Mouse (Mus musculus) testis, adult 2 months (tissue): ENCODE results near the gene Arsg. TPM values are rescaled to one million over a fixed set of nuclear protein-coding genes. Genes with fewer than 3 reads are reported as not detected.

Source experiments
- H3K27ac ChIP-seq: fragments of 200-500 bp; 2 replicates; pipeline ENCODE4 v1.5.1; 2012; ENCODE audit warnings: low read depth, low read length; ENCODE audit not compliant: control insufficient read depth, insufficient read depth
- H3K27me3 ChIP-seq: fragments of 200-500 bp; 2 replicates; pipeline ENCODE4 v1.6.1; 2012; ENCODE audit warnings: mild to moderate bottlenecking, low read length, moderate library complexity; ENCODE audit not compliant: control insufficient read depth, insufficient read depth
- H3K36me3 ChIP-seq: fragments of 200-500 bp; 2 replicates; pipeline ENCODE4 v1.6.1; 2012; ENCODE audit warnings: mild to moderate bottlenecking, low read length; ENCODE audit not compliant: control insufficient read depth, insufficient read depth
- H3K4me1 ChIP-seq: fragments of 200-500 bp; 2 replicates; pipeline ENCODE4 v1.6.1; 2012; ENCODE audit warnings: low read length; ENCODE audit not compliant: control insufficient read depth, insufficient read depth
- H3K4me3 ChIP-seq: fragments of 200-500 bp; 2 replicates; pipeline ENCODE4 v1.5.1; 2012; ENCODE audit warnings: low read depth, mild to moderate bottlenecking, low read length, moderate library complexity, mixed read lengths; ENCODE audit not compliant: control insufficient read depth
- CTCF ChIP-seq: fragments of 200-500 bp; IDR thresholded peaks from 2 replicates; pipeline ENCODE4 v1.5.1; 2012; ENCODE audit warnings: low read depth, mild to moderate bottlenecking, inconsistent platforms, low read length, moderate library complexity; ENCODE audit not compliant: control insufficient read depth, insufficient read depth, insufficient replicate concordance
- POLR2A ChIP-seq: fragments of 200-500 bp; IDR thresholded peaks from 2 replicates; pipeline ENCODE4 v1.6.1; 2012; ENCODE audit warnings: low read depth, mild to moderate bottlenecking, inconsistent platforms, low read length, moderate library complexity; ENCODE audit not compliant: control insufficient read depth
- polyA plus RNA-seq: library from polyadenylated mRNA; depleted of rRNA; stranded (reverse); fragments of >200 nt; gene quantifications from 2 replicates; pipeline ENCODE4 v1.2.3, GENCODE M21; 2012

The Arsg gene
- polyA plus RNA-seq, 1 experiment, result 3.1 TPM

- H3K4me3 ChIP-seq, result no peak overlapping the region
- no peaks in the 10 kb centered on the region for H3K27me3 ChIP-seq
- no peaks in the 10 kb centered on the region for H3K36me3 ChIP-seq
- TF ChIP-seq POLR2A (no peak), CTCF (no peak)
- H3K4me1 ChIP-seq, result peaks cover 10% of the 10 kb centered on the region
- no peak overlapping the region for H3K27ac ChIP-seq
Observed at GRCm38 (mm10) chr11:109470170-109470569, 3.0 kb upstream of the Arsg start.

GRCm38 (mm10) chr11:109470921-109471861 is 2.0 kb upstream of the Arsg start:
- H3K27me3 ChIP-seq, result no peaks in the 10 kb centered on the region
- no peak overlapping the region for H3K4me3 ChIP-seq
- H3K27ac ChIP-seq, result no peak overlapping the region
- peaks cover 10% of the 10 kb centered on the region for H3K4me1 ChIP-seq
- no peaks in the 10 kb centered on the region for H3K36me3 ChIP-seq
- TF ChIP-seq CTCF (no peak), POLR2A (no peak)

DNA sequence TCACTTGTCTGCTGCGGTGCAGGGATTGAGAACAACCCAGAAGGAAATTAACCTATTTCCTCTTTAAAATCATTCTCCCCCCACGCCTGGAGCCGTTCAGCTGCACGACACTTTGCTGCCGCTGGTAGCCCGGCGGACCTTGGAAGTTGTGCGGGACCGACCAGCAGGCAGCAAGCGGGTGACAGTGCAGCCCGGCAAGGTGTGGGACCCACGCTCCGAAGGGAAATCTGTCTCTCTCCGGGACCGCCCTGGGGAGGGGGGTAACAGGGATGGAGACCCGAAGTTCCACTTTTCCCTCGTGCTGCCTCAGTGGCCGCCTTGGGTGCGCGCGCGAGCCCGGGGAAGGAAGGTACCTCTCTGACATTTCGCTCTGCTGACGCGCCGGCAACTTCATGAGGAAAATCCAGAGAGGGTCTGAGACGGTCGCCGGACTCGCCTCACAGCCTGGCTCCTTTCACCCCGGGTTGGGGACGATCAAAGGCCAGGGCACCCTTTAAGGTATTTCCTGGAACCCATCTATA is 943 bp upstream of the Arsg start:
- TF ChIP-seq POLR2A (no peak), CTCF (no peak)
- Histone ChIP-seq H3K36me3 (no peaks in the 10 kb centered on the region), H3K4me3 (peak overlapping the region; percentile 72), H3K4me1 (peaks cover 10% of the 10 kb centered on the region), H3K27me3 (no peaks in the 10 kb centered on the region), H3K27ac (no peak overlapping the region; the same call in 1 of the 2 replicates)

GRCm38 (mm10) chr11:109472821-109473170 is 378 bp upstream of the Arsg start:
- TF ChIP-seq CTCF (no peak), POLR2A (no peak)
- Histone ChIP-seq H3K4me1 (peaks cover 10% of the 10 kb centered on the region), H3K4me3 (peak overlapping the region; percentile 48), H3K36me3 (no peaks in the 10 kb centered on the region), H3K27ac (no peak overlapping the region; the same call in 1 of the 2 replicates), H3K27me3 (no peaks in the 10 kb centered on the region)

DNA sequence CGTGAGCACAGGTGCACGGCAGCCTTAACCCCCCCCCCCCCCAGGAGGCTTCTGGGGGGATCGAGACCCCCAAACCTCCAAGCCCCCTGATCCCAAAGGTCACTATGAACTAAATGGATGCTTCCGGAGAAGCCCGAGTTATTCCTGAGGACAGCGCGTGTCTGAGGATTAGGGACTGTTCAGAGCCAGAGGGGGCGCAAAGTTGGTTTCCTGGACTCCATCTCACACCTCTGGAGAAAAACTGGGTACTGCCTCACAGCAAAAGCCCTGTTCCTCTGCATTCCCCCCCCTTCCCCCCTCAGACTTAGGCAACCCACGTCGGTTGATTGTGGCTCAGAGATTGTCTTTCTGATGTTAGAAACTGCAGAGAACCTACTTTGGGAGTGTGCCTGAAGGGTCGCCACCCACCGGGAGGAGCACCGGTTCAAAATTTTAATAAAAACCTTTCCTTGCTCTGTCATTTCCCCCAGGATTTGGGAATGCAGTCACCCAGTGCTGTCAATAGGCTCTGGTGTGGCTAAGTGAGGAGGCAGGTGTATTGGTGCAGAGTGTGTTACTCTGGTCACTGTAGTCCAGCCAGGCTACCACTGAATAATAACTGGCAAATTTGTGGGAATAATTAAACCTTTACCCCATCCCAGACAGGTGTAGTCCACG is 1.0 kb downstream of the Arsg start:
- H3K27ac ChIP-seq, result no peak overlapping the region
- H3K36me3 ChIP-seq, result no peaks in the 10 kb centered on the region
- TF ChIP-seq CTCF (no peak), POLR2A (no peak)
- H3K4me1 ChIP-seq, result peaks cover 10% of the 10 kb centered on the region
- no peaks in the 10 kb centered on the region for H3K27me3 ChIP-seq
- H3K4me3 ChIP-seq, result peak overlapping the region; percentile 91

DNA sequence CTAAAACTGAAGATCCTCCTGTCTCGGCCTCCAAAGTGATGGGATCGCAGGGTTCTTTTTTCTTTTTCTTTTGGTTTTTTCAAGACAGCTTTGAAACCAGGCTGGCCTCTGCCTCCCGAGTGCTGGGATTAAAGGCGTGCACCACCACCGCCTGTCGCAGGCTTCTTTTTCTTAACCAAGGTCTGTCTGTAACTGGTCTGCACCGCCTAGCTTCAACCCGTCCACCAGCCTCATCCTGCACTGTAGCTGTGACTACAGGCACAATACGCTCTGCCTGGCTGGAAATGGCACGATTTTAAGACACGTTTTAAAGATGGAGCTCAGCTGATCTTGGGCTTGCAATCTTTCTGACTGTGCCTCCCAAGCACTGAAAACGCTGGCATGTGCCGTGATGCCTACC is 1.7 kb downstream of the Arsg start:
- H3K4me1 ChIP-seq, result peaks cover 10% of the 10 kb centered on the region
- H3K27ac ChIP-seq, result no peak overlapping the region
- TF ChIP-seq CTCF (no peak), POLR2A (no peak)
- H3K4me3 ChIP-seq, result no peak overlapping the region
- no peaks in the 10 kb centered on the region for H3K36me3 ChIP-seq
- H3K27me3 ChIP-seq, result no peaks in the 10 kb centered on the region

DNA sequence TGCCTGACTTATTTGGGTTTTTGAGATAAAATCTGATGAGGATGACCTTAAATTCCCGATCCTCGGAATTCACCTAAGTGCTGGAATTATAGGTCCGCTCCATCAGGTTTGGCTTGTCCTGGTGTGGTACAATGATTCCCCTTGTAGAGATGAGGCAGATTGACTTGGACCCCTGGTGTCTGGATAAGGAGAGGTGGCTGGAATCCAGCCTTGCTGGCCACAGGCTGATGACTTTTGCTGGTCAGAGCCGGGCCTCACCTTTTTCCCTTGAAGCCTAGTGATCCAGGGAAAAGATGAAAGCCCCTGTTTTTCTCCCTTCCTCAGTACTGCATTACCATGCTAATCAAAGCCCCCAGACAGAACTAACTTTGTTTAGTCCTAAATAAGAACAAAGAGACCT is 2.5 kb downstream of the Arsg start:
- TF ChIP-seq CTCF (no peak), POLR2A (no peak)
- H3K4me1 ChIP-seq, result peaks cover 10% of the 10 kb centered on the region
- H3K27me3 ChIP-seq, result no peaks in the 10 kb centered on the region
- H3K36me3 ChIP-seq, result no peaks in the 10 kb centered on the region
- no peak overlapping the region for H3K4me3 ChIP-seq
- no peak overlapping the region for H3K27ac ChIP-seq
